Mouse (Mus musculus): ENCODE measurements around the gene Rgs6. TPM values are rescaled to one million over a fixed set of nuclear protein-coding genes. Genes with fewer than 3 reads are reported as not detected.

Rgs6 gene
- polyA plus RNA-seq, 1 experiment, result 0.57 TPM

GRCm38 (mm10) chr12:83137001-83137400 lies 548.9 kb downstream of the Rgs6 start:
- Histone ChIP-seq H3K4me3 (ENCODE audit: low read depth, low read length) (no peak overlapping the region), H3K27ac (ENCODE audit: insufficient read depth, low read depth, low read length) (no peak overlapping the region), H3K36me3 (ENCODE audit: control insufficient read depth, insufficient read depth, low read length) (no peaks in the 10 kb centered on the region), H3K4me1 (ENCODE audit: control insufficient read depth, insufficient read depth, insufficient read length, low read length) (no peaks in the 10 kb centered on the region), H3K27me3 (ENCODE audit: control insufficient read depth, insufficient read depth, low read length) (no peaks in the 10 kb centered on the region)
- no peak for TF ChIP-seq CTCF (IDR thresholded peaks at IDR 0.05; ENCODE audit: extremely low read depth, insufficient read length, insufficient replicate concordance, low read depth, low read length)
- no peak for TF ChIP-seq POLR2A (IDR thresholded peaks at IDR 0.05; ENCODE audit: low read depth, low read length)
- WGBS, result 76% methylated on average over 3 of the region's 3 CpGs

GRCm38 (mm10) chr12:83141164-83141563 lies 553.1 kb downstream of the Rgs6 start:
- WGBS, result 28% methylated on average over 2 of the region's 2 CpGs

GRCm38 (mm10) chr12:83142507-83142906 lies 554.4 kb downstream of the Rgs6 start:
- Histone ChIP-seq H3K36me3 (ENCODE audit: control insufficient read depth, insufficient read depth, low read length) (no peaks in the 10 kb centered on the region), H3K4me1 (ENCODE audit: control insufficient read depth, insufficient read depth, insufficient read length, low read length) (no peaks in the 10 kb centered on the region)
- whole genome bisulfite sequencing, result 33% methylated on average over 2 of the region's 2 CpGs

More at GRCm38 (mm10) chr12:83141164-83141563, 553.1 kb downstream of the Rgs6 start:
- no peak overlapping the region for H3K4me3 ChIP-seq (ENCODE audit: low read depth, low read length)
- H3K4me1 ChIP-seq (ENCODE audit: control insufficient read depth, insufficient read depth, insufficient read length, low read length), result no peaks in the 10 kb centered on the region
- no peak overlapping the region for H3K27ac ChIP-seq (ENCODE audit: insufficient read depth, low read depth, low read length)
- no peak for TF ChIP-seq CTCF (IDR thresholded peaks at IDR 0.05; ENCODE audit: extremely low read depth, insufficient read length, insufficient replicate concordance, low read depth, low read length)
- no peak for TF ChIP-seq POLR2A (IDR thresholded peaks at IDR 0.05; ENCODE audit: low read depth, low read length)
- H3K36me3 ChIP-seq (ENCODE audit: control insufficient read depth, insufficient read depth, low read length), result no peaks in the 10 kb centered on the region
- H3K27me3 ChIP-seq (ENCODE audit: control insufficient read depth, insufficient read depth, low read length), result no peaks in the 10 kb centered on the region

GRCm38 (mm10) chr12:83143071-83143470 lies 555.0 kb downstream of the Rgs6 start:
- Histone ChIP-seq H3K4me3 (ENCODE audit: low read depth, low read length) (no peak overlapping the region), H3K4me1 (ENCODE audit: control insufficient read depth, insufficient read depth, insufficient read length, low read length) (no peaks in the 10 kb centered on the region), H3K36me3 (ENCODE audit: control insufficient read depth, insufficient read depth, low read length) (no peaks in the 10 kb centered on the region), H3K27ac (ENCODE audit: insufficient read depth, low read depth, low read length) (no peak overlapping the region), H3K27me3 (ENCODE audit: control insufficient read depth, insufficient read depth, low read length) (no peaks in the 10 kb centered on the region)
- TF ChIP-seq CTCF (IDR thresholded peaks at IDR 0.05; ENCODE audit: extremely low read depth, insufficient read length, insufficient replicate concordance, low read depth, low read length), result no peak
- no peak for TF ChIP-seq POLR2A (IDR thresholded peaks at IDR 0.05; ENCODE audit: low read depth, low read length)
- WGBS, result 54% methylated on average over 3 of the region's 3 CpGs

More at GRCm38 (mm10) chr12:83142507-83142906, 554.4 kb downstream of the Rgs6 start:
- Histone ChIP-seq H3K4me3 (ENCODE audit: low read depth, low read length) (no peak overlapping the region), H3K27me3 (ENCODE audit: control insufficient read depth, insufficient read depth, low read length) (no peaks in the 10 kb centered on the region), H3K27ac (ENCODE audit: insufficient read depth, low read depth, low read length) (no peak overlapping the region)
- TF ChIP-seq CTCF (IDR thresholded peaks at IDR 0.05; ENCODE audit: extremely low read depth, insufficient read length, insufficient replicate concordance, low read depth, low read length) (no peak), POLR2A (IDR thresholded peaks at IDR 0.05; ENCODE audit: low read depth, low read length) (no peak)

- Histone ChIP-seq H3K36me3 (ENCODE audit: control insufficient read depth, insufficient read depth, low read length) (no peaks in the 10 kb centered on the region), H3K27ac (ENCODE audit: insufficient read depth, low read depth, low read length) (no peak overlapping the region), H3K27me3 (ENCODE audit: control insufficient read depth, insufficient read depth, low read length) (no peaks in the 10 kb centered on the region), H3K4me3 (ENCODE audit: low read depth, low read length) (no peak overlapping the region), H3K4me1 (ENCODE audit: control insufficient read depth, insufficient read depth, insufficient read length, low read length) (no peaks in the 10 kb centered on the region)
- no peak for TF ChIP-seq POLR2A (IDR thresholded peaks at IDR 0.05; ENCODE audit: low read depth, low read length)
- WGBS, result 68% methylated on average over 1 of the region's 1 CpGs
Measured at GRCm38 (mm10) chr12:83143574-83143973, 555.5 kb downstream of the Rgs6 start.

GRCm38 (mm10) chr12:83145074-83145473 lies 557.0 kb downstream of the Rgs6 start:
- Histone ChIP-seq H3K4me3 (ENCODE audit: low read depth, low read length) (no peak overlapping the region), H3K27ac (ENCODE audit: insufficient read depth, low read depth, low read length) (no peak overlapping the region), H3K4me1 (ENCODE audit: control insufficient read depth, insufficient read depth, insufficient read length, low read length) (no peaks in the 10 kb centered on the region), H3K27me3 (ENCODE audit: control insufficient read depth, insufficient read depth, low read length) (no peaks in the 10 kb centered on the region), H3K36me3 (ENCODE audit: control insufficient read depth, insufficient read depth, low read length) (no peaks in the 10 kb centered on the region)
- 77% methylated on average over 3 of the region's 3 CpGs for WGBS
- no peak for TF ChIP-seq CTCF (IDR thresholded peaks at IDR 0.05; ENCODE audit: extremely low read depth, insufficient read length, insufficient replicate concordance, low read depth, low read length)
- no peak for TF ChIP-seq POLR2A (IDR thresholded peaks at IDR 0.05; ENCODE audit: low read depth, low read length)

GRCm38 (mm10) chr12:83145902-83146301 lies 557.8 kb downstream of the Rgs6 start:
- H3K27ac ChIP-seq (ENCODE audit: insufficient read depth, low read depth, low read length), result no peak overlapping the region
- H3K4me3 ChIP-seq (ENCODE audit: low read depth, low read length), result no peak overlapping the region
- H3K36me3 ChIP-seq (ENCODE audit: control insufficient read depth, insufficient read depth, low read length), result no peaks in the 10 kb centered on the region
- TF ChIP-seq CTCF (IDR thresholded peaks at IDR 0.05; ENCODE audit: extremely low read depth, insufficient read length, insufficient replicate concordance, low read depth, low read length) (no peak), POLR2A (IDR thresholded peaks at IDR 0.05; ENCODE audit: low read depth, low read length) (no peak)
- no peaks in the 10 kb centered on the region for H3K4me1 ChIP-seq (ENCODE audit: control insufficient read depth, insufficient read depth, insufficient read length, low read length)
- H3K27me3 ChIP-seq (ENCODE audit: control insufficient read depth, insufficient read depth, low read length), result no peaks in the 10 kb centered on the region
- WGBS, result 62% methylated on average over 3 of the region's 3 CpGs

- WGBS, result 46% methylated on average over 2 of the region's 2 CpGs
- no peaks in the 10 kb centered on the region for H3K27me3 ChIP-seq (ENCODE audit: control insufficient read depth, insufficient read depth, low read length)
- no peaks in the 10 kb centered on the region for H3K36me3 ChIP-seq (ENCODE audit: control insufficient read depth, insufficient read depth, low read length)
- H3K4me1 ChIP-seq (ENCODE audit: control insufficient read depth, insufficient read depth, insufficient read length, low read length), result no peaks in the 10 kb centered on the region
- TF ChIP-seq CTCF (IDR thresholded peaks at IDR 0.05; ENCODE audit: extremely low read depth, insufficient read length, insufficient replicate concordance, low read depth, low read length), result no peak
- no peak for TF ChIP-seq POLR2A (IDR thresholded peaks at IDR 0.05; ENCODE audit: low read depth, low read length)
- H3K4me3 ChIP-seq (ENCODE audit: low read depth, low read length), result no peak overlapping the region
- H3K27ac ChIP-seq (ENCODE audit: insufficient read depth, low read depth, low read length), result no peak overlapping the region
Measured at GRCm38 (mm10) chr12:83146917-83147316, 558.8 kb downstream of the Rgs6 start.

Measured in small intestine, adult 2 months (tissue).